Mouse (Mus musculus) embryonic facial prominence, embryonic 13.5 days (tissue): ENCODE results near the gene Thrap3. TPM values are rescaled to one million over a fixed set of nuclear protein-coding genes. Genes with fewer than 3 reads are reported as not detected.

Source experiments
- ATAC-seq: fragments of 200-750 bp; cut with Nextera tagmentation; 2 replicates; pipeline ENCODE4 v1.8.0; 2017; ENCODE audit warnings: low read depth; ENCODE audit not compliant: insufficient number of reproducible peaks, insufficient read depth, low FRiP score, low TSS enrichment
- H3K27ac ChIP-seq: fragments of 300-500 bp; sonication (generic); 2 replicates; pipeline ENCODE4 v1.5.1; 2015; ENCODE audit warnings: moderate library complexity, mild to moderate bottlenecking, inconsistent platforms
- H3K27me3 ChIP-seq: fragments of 300-500 bp; sonication (generic); 2 replicates; pipeline ENCODE4 v1.6.1; 2015; ENCODE audit warnings: mild to moderate bottlenecking, inconsistent platforms
- H3K36me3 ChIP-seq: fragments of 300-500 bp; sonication (generic); 2 replicates; pipeline ENCODE4 v1.6.1; 2015; ENCODE audit warnings: mild to moderate bottlenecking, inconsistent platforms
- H3K4me1 ChIP-seq: fragments of 300-500 bp; sonication (generic); 2 replicates; pipeline ENCODE4 v1.6.1; 2015; ENCODE audit warnings: inconsistent platforms
- H3K4me2 ChIP-seq: fragments of 300-500 bp; sonication (generic); 2 replicates; pipeline ENCODE4 v1.6.1; 2015; ENCODE audit warnings: moderate library complexity, mild to moderate bottlenecking, inconsistent platforms
- H3K4me3 ChIP-seq: fragments of 300-500 bp; sonication (generic); 2 replicates; pipeline ENCODE4 v1.5.1; 2015; ENCODE audit warnings: mild to moderate bottlenecking, inconsistent platforms
- H3K9ac ChIP-seq: fragments of 300-500 bp; sonication (generic); 2 replicates; pipeline ENCODE4 v1.6.1; 2015; ENCODE audit warnings: mild to moderate bottlenecking, inconsistent platforms
- H3K9me3 ChIP-seq: fragments of 300-500 bp; sonication (generic); 2 replicates; pipeline ENCODE4 v1.6.1; 2016; ENCODE audit warnings: inconsistent platforms
- WGBS: fragments of 180-500 bp; shearing (Covaris S2); methylation state at CpG from one replicate; pipeline ENCODE4 v1.1.7; 2015; ENCODE audit warnings: mixed read lengths; 5-methylcytosine and 5-hydroxymethylcytosine counted together
- polyA plus RNA-seq: library from polyadenylated mRNA; unstranded; fragments of >200 nt; fragmentation: Nextera tagmentation; extraction: Ambion mirVana; gene quantifications from 2 replicates; pipeline ENCODE4 v1.2.1, GENCODE M21; 2015

Gene Thrap3
- polyA plus RNA-seq, 1 experiment from 2014 or later, result 262 TPM

- Histone ChIP-seq H3K9me3 (no peaks in the 10 kb centered on the region), H3K4me2 (no peak overlapping the region), H3K9ac (no peak overlapping the region), H3K27ac (no peak overlapping the region), H3K4me3 (no peak overlapping the region), H3K36me3 (peaks cover 84% of the 10 kb centered on the region), H3K4me1 (peaks cover 41% of the 10 kb centered on the region), H3K27me3 (no peaks in the 10 kb centered on the region)
- ATAC-seq, result no peak
- 87% methylated on average over 4 of the region's 4 CpGs for WGBS
Observed at GRCm38 (mm10) chr4:126134236-126134635, 68.3 kb downstream of the Thrap3 start.

DNA sequence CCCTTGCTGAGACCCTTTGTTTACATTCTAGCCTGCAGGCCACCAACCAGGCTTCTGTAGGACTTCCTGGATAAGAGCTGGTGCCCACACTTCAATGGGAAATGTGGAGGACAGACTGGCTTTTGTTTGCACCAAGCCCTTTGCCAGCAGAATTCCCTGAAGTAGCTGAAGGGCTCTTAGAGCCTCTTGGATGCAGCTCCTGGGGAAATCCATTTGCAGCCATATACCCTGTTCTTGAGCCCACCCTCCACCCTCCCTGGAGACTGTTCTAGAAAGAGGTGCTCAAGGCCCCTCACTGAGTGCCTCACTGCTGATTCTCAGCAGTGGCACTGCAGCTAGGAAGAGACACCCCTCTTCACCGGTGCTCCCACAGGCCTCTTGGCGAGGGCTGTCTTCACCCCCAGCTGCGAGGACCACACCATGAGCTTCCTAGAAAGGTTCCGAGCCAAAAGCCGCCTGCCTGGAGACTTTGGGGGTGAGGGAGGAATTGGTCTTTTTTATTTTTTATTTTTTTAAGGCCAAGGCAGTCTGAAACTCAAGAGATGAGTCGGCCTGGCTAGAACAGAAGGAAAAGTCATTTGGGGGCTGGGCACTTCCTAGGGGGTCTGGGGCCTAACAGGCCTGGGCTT, 69.8 kb downstream of the Thrap3 start:
- peaks cover 84% of the 10 kb centered on the region for H3K36me3 ChIP-seq

DNA sequence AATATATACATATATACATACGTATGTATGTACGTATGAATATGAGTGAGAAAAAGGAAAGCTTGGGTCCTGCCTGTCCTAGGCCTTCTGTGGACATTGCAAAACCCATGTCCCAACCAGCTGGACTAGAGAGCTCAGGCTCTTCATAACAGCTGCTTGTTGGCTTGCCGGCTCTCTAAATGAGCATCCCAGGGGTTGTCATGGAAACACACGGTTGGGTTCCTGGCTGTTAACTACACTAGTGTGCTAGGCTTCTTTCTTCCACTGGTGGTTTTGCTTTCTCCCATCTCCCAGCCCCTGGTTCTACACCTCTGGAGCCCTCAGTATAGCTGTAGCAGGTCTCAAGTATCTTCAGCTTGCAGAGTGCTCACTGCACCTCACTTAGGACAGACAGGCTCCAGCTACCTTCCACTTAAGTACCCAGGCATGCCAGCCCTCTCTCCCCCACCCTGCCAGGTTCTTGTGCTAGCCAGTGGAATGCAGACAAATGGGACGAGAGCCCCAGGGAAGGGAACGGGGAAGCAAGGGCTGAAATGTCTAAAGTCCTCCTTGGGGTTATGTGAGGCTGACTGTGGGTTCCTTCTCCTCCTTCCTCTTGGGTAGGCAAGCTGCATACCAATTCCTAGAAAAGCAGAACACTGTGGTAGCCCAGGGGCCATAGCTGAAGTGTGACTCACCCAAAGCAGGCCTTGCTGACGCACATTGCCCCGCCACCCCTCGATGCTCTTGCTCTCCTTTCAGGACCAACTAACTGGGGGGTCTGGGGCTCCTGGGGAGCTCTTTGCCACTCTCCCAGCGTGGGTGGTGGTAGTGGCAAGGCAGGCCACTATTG, 71.1 kb downstream of the Thrap3 start:
- H3K27ac ChIP-seq, result peak overlapping the region; percentile 80
- no peak overlapping the region for H3K4me3 ChIP-seq
- H3K27me3 ChIP-seq, result no peaks in the 10 kb centered on the region
- H3K9me3 ChIP-seq, result no peaks in the 10 kb centered on the region
- H3K36me3 ChIP-seq, result peaks cover 84% of the 10 kb centered on the region
- ATAC-seq, result no peak
- H3K4me1 ChIP-seq, result peaks cover 41% of the 10 kb centered on the region
- peak overlapping the region; percentile 40; the same call in 1 of the 2 replicates for H3K9ac ChIP-seq
- H3K4me2 ChIP-seq, result no peak overlapping the region
- WGBS, result 49% methylated on average over 10 of the region's 10 CpGs

More for the DNA sequence above, 69.8 kb downstream of the Thrap3 start:
- H3K9ac ChIP-seq, result peak overlapping the region; percentile 40; the same call in 1 of the 2 replicates
- 71% methylated on average over 6 of the region's 6 CpGs for WGBS
- H3K27me3 ChIP-seq, result no peaks in the 10 kb centered on the region
- ATAC-seq, result no peak
- peak overlapping the region; percentile 80 for H3K27ac ChIP-seq
- peaks cover 41% of the 10 kb centered on the region for H3K4me1 ChIP-seq
- H3K9me3 ChIP-seq, result no peaks in the 10 kb centered on the region
- H3K4me3 ChIP-seq, result no peak overlapping the region
- no peak overlapping the region for H3K4me2 ChIP-seq

GRCm38 (mm10) chr4:126130502-126130901, 72.1 kb downstream of the Thrap3 start:
- Histone ChIP-seq H3K4me2 (peak overlapping the region; percentile 27), H3K4me3 (no peak overlapping the region), H3K36me3 (peaks cover 84% of the 10 kb centered on the region), H3K9me3 (no peaks in the 10 kb centered on the region), H3K9ac (0 out of 2 replicates have a peak overlapping the region, but pooled peaks have one; percentile 4), H3K4me1 (peaks cover 41% of the 10 kb centered on the region), H3K27me3 (no peaks in the 10 kb centered on the region), H3K27ac (peak overlapping the region; percentile 80)
- no peak for ATAC-seq
- 41% methylated on average over 11 of the region's 11 CpGs for WGBS

GRCm38 (mm10) chr4:126123309-126124040, 79.1 kb downstream of the Thrap3 start:
- WGBS, result 90% methylated on average over 10 of the region's 10 CpGs
- no peak overlapping the region for H3K9ac ChIP-seq
- H3K4me1 ChIP-seq, result no peaks in the 10 kb centered on the region
- H3K4me2 ChIP-seq, result no peak overlapping the region
- peaks cover 67% of the 10 kb centered on the region for H3K36me3 ChIP-seq
- no peak for ATAC-seq
- H3K4me3 ChIP-seq, result no peak overlapping the region
- H3K9me3 ChIP-seq, result peaks cover 5% of the 10 kb centered on the region; the same call in 1 of the 2 replicates
- no peak overlapping the region for H3K27ac ChIP-seq
- no peaks in the 10 kb centered on the region for H3K27me3 ChIP-seq

- no peak for ATAC-seq
- Histone ChIP-seq H3K4me1 (0 out of 2 replicates have a peak, but pooled peaks cover 3% of the 10 kb centered on the region), H3K27ac (no peak overlapping the region), H3K36me3 (peaks cover 39% of the 10 kb centered on the region), H3K9ac (no peak overlapping the region), H3K4me2 (no peak overlapping the region), H3K27me3 (no peaks in the 10 kb centered on the region), H3K4me3 (no peak overlapping the region), H3K9me3 (peaks cover 5% of the 10 kb centered on the region; the same call in 1 of the 2 replicates)
- WGBS, result 86% methylated on average over 2 of the region's 2 CpGs
Observed at GRCm38 (mm10) chr4:126120506-126120905, 82.1 kb downstream of the Thrap3 start.

- Histone ChIP-seq H3K9ac (no peak overlapping the region), H3K27me3 (no peaks in the 10 kb centered on the region), H3K4me2 (no peak overlapping the region), H3K9me3 (peaks cover 5% of the 10 kb centered on the region; the same call in 1 of the 2 replicates), H3K4me1 (0 out of 2 replicates have a peak, but pooled peaks cover 3% of the 10 kb centered on the region), H3K27ac (no peak overlapping the region), H3K4me3 (no peak overlapping the region), H3K36me3 (peaks cover 35% of the 10 kb centered on the region)
- no peak for ATAC-seq
- WGBS, result 87% methylated on average over 5 of the region's 5 CpGs
Observed at GRCm38 (mm10) chr4:126120052-126120451, 82.5 kb downstream of the Thrap3 start.

GRCm38 (mm10) chr4:126119051-126119450, 83.5 kb downstream of the Thrap3 start:
- 87% methylated on average over 1 of the region's 1 CpGs for WGBS
- H3K27me3 ChIP-seq, result no peaks in the 10 kb centered on the region
- no peak overlapping the region for H3K9ac ChIP-seq
- peaks cover 5% of the 10 kb centered on the region; the same call in 1 of the 2 replicates for H3K9me3 ChIP-seq
- H3K4me1 ChIP-seq, result peaks cover 4% of the 10 kb centered on the region; the same call in 1 of the 2 replicates
- H3K36me3 ChIP-seq, result peaks cover 25% of the 10 kb centered on the region
- H3K4me2 ChIP-seq, result no peak overlapping the region
- H3K4me3 ChIP-seq, result no peak overlapping the region
- ATAC-seq, result no peak
- no peak overlapping the region for H3K27ac ChIP-seq

GRCm38 (mm10) chr4:126118651-126119050, 83.9 kb downstream of the Thrap3 start:
- ATAC-seq, result no peak
- H3K4me1 ChIP-seq, result peaks cover 8% of the 10 kb centered on the region
- H3K27ac ChIP-seq, result no peak overlapping the region
- no peak overlapping the region for H3K9ac ChIP-seq
- 93% methylated on average over 4 of the region's 4 CpGs for WGBS
- peaks cover 5% of the 10 kb centered on the region; the same call in 1 of the 2 replicates for H3K9me3 ChIP-seq
- H3K4me3 ChIP-seq, result no peak overlapping the region
- H3K4me2 ChIP-seq, result no peak overlapping the region
- H3K36me3 ChIP-seq, result peaks cover 21% of the 10 kb centered on the region
- no peaks in the 10 kb centered on the region for H3K27me3 ChIP-seq

GRCm38 (mm10) chr4:126117116-126117515, 85.4 kb downstream of the Thrap3 start:
- Histone ChIP-seq H3K27ac (no peak overlapping the region), H3K27me3 (no peaks in the 10 kb centered on the region), H3K4me1 (peaks cover 8% of the 10 kb centered on the region), H3K4me3 (no peak overlapping the region), H3K36me3 (peaks cover 15% of the 10 kb centered on the region), H3K4me2 (no peak overlapping the region), H3K9me3 (peaks cover 5% of the 10 kb centered on the region; the same call in 1 of the 2 replicates), H3K9ac (no peak overlapping the region)
- ATAC-seq, result no peak
- 88% methylated on average over 8 of the region's 8 CpGs for WGBS

DNA sequence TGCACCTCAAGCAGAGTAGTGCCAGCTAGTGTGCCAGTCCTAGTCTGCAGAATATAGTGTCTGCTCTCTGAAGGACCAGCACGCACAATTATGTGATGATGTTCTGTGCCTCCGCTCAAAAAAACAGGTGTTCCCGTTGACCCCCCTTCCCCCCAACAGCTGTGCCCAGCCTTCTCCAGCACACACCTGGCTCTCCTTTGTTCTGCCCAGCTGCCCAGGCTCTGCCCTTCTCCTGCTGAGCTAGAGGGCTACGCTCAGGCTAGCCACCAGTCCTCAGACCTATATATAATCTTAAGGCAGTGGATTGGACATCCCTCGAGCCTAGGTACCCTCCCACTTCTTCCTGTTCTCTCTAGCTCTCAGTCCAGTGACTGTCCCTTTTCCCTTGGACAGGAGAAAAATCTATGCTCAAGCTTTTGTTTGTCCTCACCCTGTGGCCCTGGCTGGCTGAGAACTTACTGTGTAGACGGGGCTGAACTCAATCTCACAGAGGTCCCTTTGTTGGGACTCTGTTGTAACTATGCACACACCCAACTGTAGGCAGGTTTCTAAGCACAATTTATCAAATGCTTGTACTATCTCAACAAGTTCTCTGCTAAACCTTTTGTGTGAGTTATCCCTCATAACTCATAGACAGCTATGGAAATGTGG, 86.6 kb downstream of the Thrap3 start:
- Histone ChIP-seq H3K27ac (no peak overlapping the region), H3K36me3 (peaks cover 9% of the 10 kb centered on the region), H3K4me1 (peaks cover 13% of the 10 kb centered on the region), H3K9me3 (no peaks in the 10 kb centered on the region), H3K27me3 (no peaks in the 10 kb centered on the region), H3K4me3 (no peak overlapping the region), H3K9ac (0 out of 2 replicates have a peak overlapping the region, but pooled peaks have one; percentile 32), H3K4me2 (no peak overlapping the region)
- ATAC-seq, result no peak
- WGBS, result 62% methylated on average over 6 of the region's 6 CpGs
